Mouse (Mus musculus) layer of hippocampus, postnatal 14 days (tissue): ENCODE measurements around the gene Agfg2. TPM values are rescaled to one million over a fixed set of nuclear protein-coding genes. Genes with fewer than 3 reads are reported as not detected.
"Not testable (repeated sequence)": the region's sequence is repeated elsewhere in the genome, so short reads cannot be mapped to it uniquely, and the experiment has no call there.

ENCODE experiments used
- DNase-seq, 2 experiments: peaks; one replicate each; pipeline ENCODE4 v3.0.0; 2021 to 2022; ENCODE audit warnings: low spot score in 2 of 2, mixed read lengths in 1 of 2
- long read RNA-seq, 2 experiments: library from polyadenylated mRNA; stranded (forward); transcript quantifications; one replicate each; pipeline ENCODE4 v2.0.0; 2021
- total RNA-seq, 2 experiments: library from RNA; stranded (reverse); gene quantifications; 2 replicates each; pipeline ENCODE4 v1.2.3; 2021

The Agfg2 gene
- 10 to 100 TPM; 51.7 to 56.5 TPM for total RNA-seq
- long read RNA-seq, experiment 1, transcript Agfg2-201 (12 exons, 2,893 nt) = minor isoform, 8 of 67 reads
- long read RNA-seq, experiment 1, transcript Agfg2-202 (13 exons, 2,858 nt) = major isoform, 41 of 67 reads
- long read RNA-seq, experiment 1, partial matches to known transcripts = 9 of 67 reads
- long read RNA-seq, experiment 1, other reads (novel, unspliced or antisense) = 9 of 67 reads
- long read RNA-seq, experiment 2, transcript Agfg2-202 (13 exons, 2,858 nt) = major isoform, 39 of 71 reads
- long read RNA-seq, experiment 2, transcript Agfg2-201 (12 exons, 2,893 nt) = minor isoform, 6 of 71 reads
- long read RNA-seq, experiment 2, partial matches to known transcripts = 4 of 71 reads
- long read RNA-seq, experiment 2, other reads (novel, unspliced or antisense) = 22 of 71 reads

DNA sequence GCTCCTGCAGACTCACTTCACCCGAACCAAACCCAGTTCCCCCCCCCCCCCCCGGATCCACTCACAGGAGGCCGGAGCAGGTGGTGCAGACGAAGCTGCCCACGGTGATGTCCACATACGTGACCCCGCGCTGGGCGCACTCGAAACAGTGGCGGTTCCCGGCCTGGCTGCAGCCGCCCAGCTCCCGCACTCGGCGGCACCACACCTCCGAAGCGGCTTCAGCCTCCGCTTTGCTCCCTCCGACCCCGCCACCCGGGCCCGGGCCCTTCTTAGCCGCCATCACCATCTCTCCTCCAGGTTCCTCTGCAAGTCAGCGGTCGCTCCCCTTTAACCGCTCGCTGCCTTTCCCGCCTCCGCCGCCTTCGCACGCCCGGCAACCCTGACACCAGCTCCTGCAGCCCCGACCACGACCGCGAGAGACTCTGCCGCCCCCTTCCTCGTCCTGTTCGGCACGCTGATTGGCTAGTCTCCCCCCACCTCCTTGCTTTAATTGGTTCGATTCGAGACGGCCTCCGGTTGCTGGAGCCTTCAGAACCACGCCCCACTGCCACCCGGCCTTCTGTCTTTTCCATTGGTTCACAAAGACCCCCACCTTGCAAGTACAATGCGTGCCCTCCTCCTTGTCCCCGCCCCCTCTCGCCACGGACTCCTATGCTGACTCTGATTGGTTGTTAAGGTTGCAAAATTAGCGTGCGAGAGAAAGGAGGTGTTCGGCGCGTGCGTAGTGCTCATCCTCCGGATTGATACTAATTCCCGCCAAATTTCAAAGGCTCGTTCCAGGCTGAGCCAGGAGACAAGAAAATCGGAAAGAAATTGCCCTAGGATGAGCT is at the start of gene Agfg2:
TSS of gene Agfg2 (minus strand) at position 433 of the 830 bp plus-strand sequence.
- DNase-seq = peak; percentile 94 to 100

DNA sequence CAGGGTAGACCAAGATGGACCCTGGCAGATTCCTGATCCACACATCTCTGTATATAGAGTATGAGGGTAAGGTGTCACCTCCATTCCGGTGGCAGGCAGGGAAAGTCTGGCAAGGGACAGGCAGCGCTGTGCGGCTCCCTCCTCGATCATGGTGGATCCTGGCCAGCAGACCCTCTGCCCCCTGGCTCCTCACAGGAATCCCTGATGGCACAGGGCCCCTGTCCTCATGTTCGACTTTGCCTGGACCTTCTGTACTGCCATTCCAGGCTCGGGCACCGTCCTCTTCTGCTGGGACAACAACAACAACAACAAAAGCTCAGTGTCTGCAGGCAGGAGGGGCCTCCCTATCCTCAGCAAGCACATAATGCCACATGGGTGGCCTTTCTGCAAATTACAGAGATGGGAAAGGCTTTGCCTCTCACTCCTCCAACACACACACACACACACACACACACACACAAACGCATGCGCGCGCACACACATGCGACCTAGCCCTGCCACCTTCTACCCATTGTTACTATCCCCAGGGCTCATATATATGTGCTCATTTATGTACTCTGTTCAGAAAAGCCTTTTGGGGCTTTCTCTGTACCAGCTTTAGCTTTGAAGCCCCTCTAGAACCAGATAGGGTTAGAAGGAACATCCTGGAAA is 49.2 kb upstream of the Agfg2 start:
- DNase-seq = no peak

DNA sequence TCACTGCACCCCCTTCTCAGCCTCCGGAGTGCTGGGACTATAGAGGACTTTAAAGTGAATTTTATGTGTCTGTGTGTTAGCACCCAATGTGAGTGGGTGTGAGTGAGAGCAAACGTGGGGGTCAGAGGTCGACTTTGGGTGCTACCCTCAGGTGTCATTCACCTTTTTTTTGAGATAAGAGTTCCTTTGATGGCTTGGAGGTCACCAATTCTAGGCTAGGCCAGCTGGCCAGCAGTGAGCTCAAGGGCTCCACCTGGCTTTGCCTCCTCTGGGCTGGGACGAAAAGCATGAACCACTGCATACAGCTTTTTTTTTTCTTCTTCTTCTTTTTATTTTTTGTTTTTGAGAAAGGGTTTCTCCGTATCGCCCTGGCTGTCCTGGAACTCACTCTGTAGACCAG is 42.2 kb upstream of the Agfg2 start:
- DNase-seq = no peak

DNA sequence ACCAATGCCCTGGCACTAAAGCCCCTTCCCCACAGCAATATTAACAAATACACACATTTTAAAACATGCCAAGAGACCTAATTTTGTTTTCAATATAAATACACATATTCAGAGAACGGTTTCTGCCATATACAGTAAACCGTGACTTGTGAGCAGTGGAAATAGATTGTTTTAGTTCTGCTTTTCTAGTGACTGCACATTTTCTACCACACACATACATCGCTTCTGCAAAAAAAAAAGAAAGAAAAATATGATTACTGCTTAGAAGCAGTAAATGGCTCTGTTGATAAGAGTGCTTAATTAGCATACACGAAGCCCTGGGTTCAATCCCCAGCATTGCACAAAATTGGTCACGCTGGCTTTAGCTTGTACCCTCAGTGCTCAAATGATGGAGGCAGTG is 39.3 kb upstream of the Agfg2 start:
- no peak for DNase-seq

DNA sequence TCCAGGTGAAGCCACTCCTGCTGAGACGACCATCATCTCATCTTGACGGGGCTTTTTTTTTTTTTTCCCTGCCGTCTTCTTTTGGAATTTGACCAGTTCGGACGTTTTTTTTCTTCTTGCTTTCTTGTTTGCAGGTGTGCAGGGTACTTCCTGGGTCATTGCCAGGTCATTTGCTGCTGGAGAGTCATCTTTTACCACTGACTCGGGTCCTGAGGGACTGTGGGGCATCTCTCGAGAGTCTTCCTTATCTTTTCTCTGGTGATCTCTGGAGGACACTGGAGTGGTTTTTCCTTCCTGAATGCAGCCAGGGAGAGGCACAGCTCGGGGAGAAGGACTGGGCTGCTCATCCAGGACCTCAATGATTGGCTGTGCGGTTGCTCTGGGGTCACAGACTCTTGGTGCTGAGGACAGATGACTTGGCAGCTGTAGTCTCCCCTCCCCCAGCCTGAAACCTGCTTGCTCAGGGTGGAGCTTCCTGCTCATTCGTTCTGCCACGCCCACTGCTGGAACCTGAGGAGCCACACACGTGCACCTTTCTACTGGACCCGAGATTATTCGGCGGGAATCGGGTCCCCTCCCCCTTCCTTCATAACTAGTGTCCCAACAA is 36.1 kb upstream of the Agfg2 start:
- not testable (repeated sequence) for DNase-seq

DNA sequence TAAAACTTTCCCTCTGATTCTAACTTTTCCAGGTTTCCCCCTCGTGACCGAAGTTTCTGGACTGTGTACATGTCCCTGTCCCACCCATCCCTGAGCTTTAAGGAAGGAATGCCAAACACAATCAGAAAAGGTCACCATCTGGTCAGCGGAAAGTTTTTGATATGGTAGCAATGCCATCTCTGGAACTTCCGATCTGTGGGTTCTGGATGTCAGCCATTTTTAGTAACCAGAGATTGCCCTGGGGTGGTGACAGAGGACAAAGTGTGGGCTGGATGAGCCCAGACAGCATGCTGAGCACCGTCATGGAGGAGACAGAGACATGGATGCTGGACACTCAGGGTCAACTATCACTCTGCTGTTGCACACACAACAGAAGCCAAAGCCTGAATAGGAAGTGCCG is 34.6 kb upstream of the Agfg2 start:
- no peak for DNase-seq

DNA sequence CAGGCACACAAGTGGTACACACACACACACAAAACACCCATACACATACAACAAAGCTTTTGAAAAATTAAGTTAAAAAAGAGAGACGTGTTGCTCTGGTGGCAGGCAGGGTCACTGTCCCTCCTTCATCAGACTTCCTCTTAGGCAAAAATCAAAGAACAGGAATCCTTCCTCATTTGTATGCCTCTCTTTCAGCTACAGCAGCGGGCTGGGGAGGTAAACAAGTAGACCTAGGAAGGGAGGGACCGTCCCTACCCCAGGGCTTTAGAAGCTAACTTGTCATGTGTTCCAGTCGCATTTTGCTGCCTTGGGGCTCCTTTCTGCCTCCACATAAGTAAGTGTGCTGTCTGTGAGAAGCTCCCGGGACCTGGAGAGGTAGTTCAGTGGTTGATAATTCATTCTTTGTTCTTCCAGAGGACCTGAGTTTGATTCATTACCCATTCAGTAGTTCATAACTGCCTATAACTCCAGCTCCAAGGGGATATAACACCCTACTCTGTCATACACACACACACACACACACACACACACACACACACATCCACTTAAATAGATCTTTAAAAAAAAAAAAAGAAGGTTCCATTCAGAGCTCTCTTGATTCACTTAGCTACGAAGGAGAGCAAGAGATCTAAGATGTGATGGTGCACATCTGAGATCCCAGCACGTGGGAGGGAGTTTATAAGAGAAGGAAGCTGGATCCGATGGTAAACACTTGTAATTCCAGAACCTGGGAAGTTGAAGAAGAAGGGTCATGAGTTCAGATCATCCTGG is 33.7 kb upstream of the Agfg2 start:
- no peak for DNase-seq

DNA sequence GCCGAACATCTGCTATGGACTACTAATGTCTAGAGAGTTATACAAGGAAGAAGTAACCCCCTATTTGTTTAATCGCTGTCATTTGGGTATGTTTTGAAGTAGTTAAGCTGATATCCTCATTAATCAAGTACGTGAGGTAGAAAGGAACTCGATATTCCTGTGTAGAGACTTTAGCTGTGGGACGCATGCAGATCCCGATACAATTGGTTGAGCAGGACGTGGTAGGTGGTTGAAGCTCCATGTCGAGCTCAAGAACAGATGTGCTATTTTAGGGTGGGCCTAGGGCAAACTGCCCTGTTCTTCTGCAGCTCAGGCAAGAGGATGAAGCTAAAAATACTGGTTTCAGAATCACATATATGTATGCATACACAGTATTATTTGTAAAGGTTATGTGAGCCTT is 31.2 kb upstream of the Agfg2 start:
- no peak for DNase-seq

DNA sequence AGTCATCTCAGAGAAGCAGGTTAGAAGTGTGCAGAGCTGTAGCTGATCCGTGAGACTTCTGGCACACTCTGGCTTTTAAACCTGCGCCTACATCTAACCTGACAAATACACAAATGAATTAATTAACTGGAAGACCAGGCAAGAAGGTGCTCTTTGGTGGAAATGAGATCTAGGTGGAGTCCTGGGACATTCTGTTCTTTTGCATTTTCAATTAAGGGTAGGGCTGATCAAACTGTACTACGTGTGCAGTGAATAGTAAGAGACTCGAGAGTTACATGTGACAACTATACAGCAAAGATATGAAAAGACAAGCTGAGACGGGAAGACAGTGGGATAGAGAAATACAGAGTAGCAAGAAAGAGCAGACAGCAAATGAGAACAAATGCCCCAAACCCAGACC is 28.9 kb upstream of the Agfg2 start:
- no peak for DNase-seq

DNA sequence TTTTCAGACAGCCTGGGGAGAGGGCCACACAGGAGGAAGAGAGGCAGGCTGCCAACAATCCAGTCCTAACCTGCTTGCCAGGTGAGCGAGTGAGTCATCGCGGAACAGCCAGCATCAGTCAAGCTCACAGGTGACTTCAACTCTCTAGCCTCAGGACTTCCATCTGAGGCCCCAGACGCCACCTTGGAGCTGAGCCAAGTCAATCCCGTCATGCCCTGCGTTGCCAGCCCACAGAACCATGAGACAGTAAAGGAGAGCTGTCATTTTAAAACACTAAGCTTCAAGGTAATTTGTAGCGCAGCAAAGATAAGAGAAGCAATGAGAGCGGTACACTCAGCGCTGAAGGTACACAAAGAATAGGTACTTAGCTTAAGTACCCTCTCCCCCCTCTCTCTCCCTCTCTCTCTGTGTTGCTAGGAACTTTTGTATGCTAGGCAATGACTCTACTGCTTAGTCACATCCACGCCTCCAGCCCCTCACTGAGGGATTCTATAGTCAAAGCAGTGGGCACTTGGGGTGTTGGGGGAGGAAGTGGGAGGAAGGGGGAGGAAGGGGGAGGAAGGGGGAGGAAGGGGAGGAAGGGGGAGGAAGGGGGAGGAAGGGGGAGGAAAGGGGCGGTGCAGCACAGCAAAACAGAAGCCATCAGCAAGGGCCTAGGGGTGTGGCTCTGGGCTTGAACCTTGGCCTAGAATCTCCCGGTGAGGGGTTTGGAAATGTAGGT is 22.5 kb upstream of the Agfg2 start:
- DNase-seq = no peak

DNA sequence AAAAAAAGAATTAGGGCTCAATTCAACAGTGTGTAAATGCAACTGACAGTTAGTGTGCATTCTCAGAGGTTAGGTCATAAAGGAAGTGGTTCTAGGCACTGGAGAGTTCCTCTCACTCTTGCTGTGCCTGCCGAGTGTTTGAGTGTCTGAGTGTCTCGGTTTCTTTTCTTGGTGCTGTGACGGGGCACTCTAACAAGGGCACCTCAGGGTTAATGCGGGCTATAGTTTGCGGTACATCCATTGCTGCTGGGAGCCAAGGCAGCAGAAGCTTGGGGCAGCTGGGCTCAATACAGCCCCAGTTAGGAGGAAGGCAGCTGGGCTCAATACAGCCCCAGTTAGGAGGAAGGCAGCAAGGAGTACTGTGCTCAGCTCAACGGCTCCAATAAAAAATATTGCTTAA is 20.7 kb upstream of the Agfg2 start:
- DNase-seq = no peak

DNA sequence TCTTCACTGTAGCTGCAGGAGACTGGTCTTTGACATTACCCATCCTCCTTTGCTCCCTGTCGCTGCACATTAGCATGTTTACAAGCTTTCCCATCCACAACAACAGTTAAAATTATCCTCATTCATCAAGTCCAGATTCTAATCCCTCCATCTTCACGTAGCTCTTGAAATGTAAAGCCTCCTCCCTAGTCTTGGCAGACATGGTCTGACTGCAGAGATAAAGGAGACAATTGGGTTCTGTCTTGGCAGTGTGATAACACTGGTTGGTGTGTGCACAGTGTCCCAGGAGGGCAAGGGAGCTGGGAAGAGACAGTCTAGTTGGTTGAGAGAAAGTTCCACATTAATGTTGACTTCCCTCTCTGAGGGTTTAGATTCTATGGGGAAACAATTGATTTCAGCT is 15.3 kb upstream of the Agfg2 start:
- no peak for DNase-seq

DNA sequence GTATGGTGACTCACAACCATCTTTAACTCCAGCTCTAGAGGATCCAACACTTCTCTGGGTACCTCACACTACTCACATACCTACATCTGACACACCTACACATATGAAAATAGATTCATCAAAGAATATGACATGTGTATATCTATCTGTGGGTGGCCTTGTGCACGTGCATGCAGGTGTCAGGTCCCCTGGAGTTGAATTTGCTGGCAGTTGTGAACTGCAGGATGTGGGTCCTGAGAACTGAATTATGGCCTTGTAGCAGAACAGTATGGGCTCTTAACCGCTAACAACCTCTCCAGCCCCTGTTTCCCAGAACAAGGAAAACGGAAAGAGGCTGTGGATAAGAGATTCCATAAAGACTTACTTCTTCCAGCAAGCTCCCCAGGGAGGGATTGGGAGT is 14.6 kb upstream of the Agfg2 start:
- no peak for DNase-seq

DNA sequence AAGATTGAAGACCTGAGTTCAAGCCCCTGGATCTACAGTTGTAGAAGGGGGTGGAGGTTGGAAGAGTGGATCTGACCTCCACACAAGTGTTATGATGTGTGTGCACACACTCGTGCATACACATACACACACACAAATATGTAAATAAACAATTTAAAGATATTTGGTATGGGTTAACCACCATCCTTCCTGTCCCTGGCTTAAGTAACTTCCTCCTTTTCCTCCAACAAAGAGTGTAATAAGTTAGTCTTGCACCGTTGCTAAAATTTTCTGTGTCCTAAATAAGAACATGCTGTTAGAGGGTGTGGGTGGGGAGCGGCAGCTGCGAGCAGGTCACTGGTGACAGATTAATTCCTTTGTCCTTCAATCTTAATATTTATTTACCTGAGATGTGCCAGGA is 11.4 kb upstream of the Agfg2 start:
- no peak for DNase-seq

DNA sequence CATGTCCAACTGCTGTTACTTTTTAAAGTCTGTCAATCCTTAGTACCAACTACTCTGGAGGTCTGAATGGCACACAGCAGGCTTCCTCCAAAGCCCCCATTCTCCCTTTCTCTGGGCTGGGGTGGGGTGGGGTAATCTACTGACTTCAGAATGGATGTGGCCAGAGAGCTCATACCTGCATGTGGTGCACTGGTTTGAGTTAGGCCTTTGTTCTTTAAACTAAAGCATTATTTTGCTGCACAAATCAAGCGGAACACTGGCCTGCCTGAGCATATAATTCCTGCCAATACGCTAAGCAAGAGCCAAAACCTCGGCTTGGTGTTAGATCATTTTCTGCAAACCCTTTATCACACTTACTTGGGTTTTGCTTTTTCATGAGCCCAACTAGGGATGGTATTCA is 10.3 kb upstream of the Agfg2 start:
- DNase-seq = no peak

DNA sequence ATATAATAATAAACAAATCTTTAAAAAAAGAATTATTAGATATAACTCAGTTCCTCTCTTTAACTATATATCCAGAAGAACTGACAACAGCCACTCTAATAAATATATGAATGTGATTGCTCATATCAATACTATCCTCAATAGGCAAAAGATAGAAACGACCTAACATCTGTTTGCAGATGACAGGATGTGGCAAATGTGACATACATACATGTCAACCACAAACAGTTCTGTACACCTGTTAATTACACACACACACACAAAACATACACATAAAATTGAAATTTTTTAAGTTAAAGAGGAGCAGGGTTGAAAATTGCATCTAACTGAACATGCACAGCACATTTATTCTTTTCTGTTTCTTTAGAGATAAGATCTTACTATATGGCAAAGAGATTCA is 7.4 kb upstream of the Agfg2 start:
- DNase-seq = no peak

DNA sequence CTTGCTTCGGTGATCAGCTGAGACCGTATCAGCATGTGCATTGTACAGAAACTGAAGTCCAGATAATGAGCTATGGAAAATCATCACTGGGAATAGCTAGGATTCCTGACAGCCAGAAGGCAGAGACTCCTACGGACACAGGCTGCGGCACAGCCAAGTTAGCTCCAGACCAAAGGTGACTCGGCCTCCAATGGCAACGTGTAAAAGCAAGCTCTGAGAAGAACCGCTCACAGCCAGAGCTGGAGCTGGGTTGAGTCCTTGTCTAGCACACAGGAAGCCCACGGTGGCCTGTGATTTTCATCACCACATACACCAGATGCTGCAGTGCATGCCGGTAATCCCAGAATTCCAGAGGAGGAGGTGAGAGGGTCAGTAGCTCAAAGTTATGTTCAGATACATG is 6.0 kb upstream of the Agfg2 start:
- DNase-seq = no peak

DNA sequence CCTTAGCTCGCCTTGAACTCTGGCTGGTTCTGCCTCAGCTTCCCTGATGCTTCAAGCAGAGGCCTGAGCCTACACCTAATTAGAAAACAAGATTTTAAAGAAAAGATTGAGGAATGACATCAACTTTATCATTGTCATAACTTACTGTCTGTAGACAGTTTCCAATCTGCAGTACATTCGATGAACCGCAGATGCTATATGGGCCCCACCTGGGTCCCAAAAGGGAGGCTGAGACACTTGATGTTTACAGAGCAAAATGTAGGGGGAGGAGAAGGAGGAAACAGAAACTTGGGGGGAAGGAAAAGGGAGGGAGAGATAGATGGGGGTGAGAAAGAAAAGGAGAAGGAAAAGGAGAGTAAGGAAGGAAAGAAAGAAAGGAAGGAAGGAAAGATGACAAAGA is 5.4 kb upstream of the Agfg2 start:
- no peak for DNase-seq

DNA sequence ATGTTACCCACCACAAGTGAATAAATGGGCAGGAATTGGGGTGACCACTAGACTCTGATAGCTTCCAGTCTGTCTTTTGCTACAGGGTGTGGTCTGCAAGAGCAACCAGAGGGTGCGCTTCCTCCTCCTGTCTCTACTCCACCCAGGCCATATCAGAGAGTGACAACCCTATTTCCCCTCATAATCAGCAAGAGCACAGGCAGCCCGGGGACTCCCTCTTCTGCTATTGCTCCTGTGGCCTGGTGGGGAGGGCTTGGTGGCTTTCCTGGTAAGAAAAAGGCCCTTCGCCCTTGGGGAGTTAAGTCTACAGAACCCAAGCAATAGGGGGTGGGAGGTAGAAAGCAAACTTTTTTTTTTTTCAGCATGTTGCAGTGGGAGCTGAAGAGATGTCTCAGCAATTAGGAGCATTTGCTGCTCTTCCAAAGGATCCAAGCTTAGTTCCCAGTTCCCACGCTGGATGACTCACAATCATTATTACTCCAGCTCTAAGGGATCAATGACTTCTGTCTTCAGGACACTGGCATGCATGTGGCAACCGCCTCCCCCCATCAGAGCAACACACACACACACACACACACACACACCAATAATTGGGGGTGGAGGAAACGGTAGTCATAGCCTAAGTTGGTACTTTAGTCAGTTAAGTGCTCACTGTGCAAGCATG is 1.7 kb upstream of the Agfg2 start:
- no peak for DNase-seq

DNA sequence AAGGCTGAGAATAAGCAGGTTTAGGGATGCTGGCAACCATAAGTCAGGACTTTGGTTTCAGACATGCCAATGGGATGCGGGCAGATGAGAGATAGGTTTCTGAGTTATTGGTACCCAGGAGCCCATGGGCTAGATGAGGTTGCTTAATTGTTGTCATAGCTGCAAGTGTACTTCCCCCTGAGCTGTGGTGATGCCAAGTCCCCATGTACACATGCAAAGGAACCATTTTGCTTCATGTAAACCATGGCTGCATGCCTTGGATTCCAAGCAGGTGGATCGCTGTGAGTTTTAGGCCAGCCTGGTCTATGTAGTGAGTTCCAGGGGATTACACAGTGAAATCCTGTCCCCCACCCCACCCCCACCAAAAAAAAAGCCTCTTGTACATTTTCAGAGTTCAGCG is 1.1 kb upstream of the Agfg2 start:
- no peak for DNase-seq
